ENCODE assay signal across 10 mouse cellular contexts in genomic region chr4:148271656-148272055, GRCm38 (mm10). TPM values are rescaled to one million over a fixed set of nuclear protein-coding genes. Genes with fewer than 3 reads are reported as not detected.
A peak's percentile ranks its signal among the peaks of the same experiment; 100 is the strongest.
DNase-seq lines count a peak whose midpoint lies in the region; ATAC-seq and TF ChIP-seq lines count a peak whose summit lies in the region.
"Had no signal": no experiment of that assay in that cellular context is flagged by ENCODE, and none has a peak within 500 bp of the region (broad histone marks: within the 10 kb centered on the region; RNA-seq: fewer than 3 reads in every experiment).

No protein-coding gene starts in this region.

- H3K9ac ChIP-seq in ES-Bruce4 (ENCODE audit: low read depth, poor library complexity, severe bottlenecking) (no peak overlapping the region), ES-E14 (ENCODE audit: insufficient read depth, low read depth, low read length, poor library complexity, severe bottlenecking) (no peak overlapping the region)
- H3K9ac ChIP-seq in forebrain, embryonic 13.5 days: no peak overlapping the region

- no peaks in the 10 kb centered on the region for H3K4me1 ChIP-seq in ES-Bruce4 (ENCODE audit: control insufficient read depth, insufficient read depth, low read length)
- H3K4me1 ChIP-seq in ES-E14 (ENCODE audit: control insufficient read depth in 2 of 2, insufficient read depth in 2 of 2, low read length in 2 of 2, poor library complexity in 1 of 2): no peaks in the 10 kb centered on the region; a peak in 3 of 4 replicates
- H3K4me1 ChIP-seq in forebrain, embryonic 13.5 days: peaks cover 35% of the 10 kb centered on the region

- H3K9me3 ChIP-seq in ES-Bruce4 (replicated peaks; ENCODE audit: control insufficient read depth, insufficient read depth, low read length, poor library complexity, severe bottlenecking): no peaks in the 10 kb centered on the region
- no peaks in the 10 kb centered on the region for H3K9me3 ChIP-seq in ES-E14 (ENCODE audit: control insufficient read depth, insufficient read depth, low read depth, low read length)
- no peaks in the 10 kb centered on the region for H3K9me3 ChIP-seq in forebrain, embryonic 13.5 days (replicated peaks)

- no peaks in the 10 kb centered on the region for H3K27me3 ChIP-seq in ES-Bruce4 (ENCODE audit: control insufficient read depth, insufficient read depth, low read length, poor library complexity, severe bottlenecking)
- H3K27me3 ChIP-seq in forebrain, embryonic 13.5 days: peaks cover 49% of the 10 kb centered on the region

- H3K36me3 ChIP-seq in ES-Bruce4 (ENCODE audit: control insufficient read depth, insufficient read depth, low read length, poor library complexity, severe bottlenecking) (no peaks in the 10 kb centered on the region), ES-E14 (ENCODE audit: control insufficient read depth, insufficient read depth, low read length, poor library complexity, severe bottlenecking) (no peaks in the 10 kb centered on the region)
- H3K36me3 ChIP-seq in forebrain, embryonic 13.5 days (ENCODE audit: poor library complexity, severe bottlenecking): peaks cover 30% of the 10 kb centered on the region

- no peak for TF ChIP-seq CTCF in ES-Bruce4 (IDR thresholded peaks at IDR 0.05; ENCODE audit: low read depth, low read length)

- peak overlapping the region; percentile 44 for H3K4me2 ChIP-seq in forebrain, embryonic 13.5 days

- WGBS in forebrain, embryonic 13.5 days: 3% methylated on average over 39 of the region's 39 CpGs

- TF ChIP-seq POLR2A in ES-Bruce4 (IDR thresholded peaks at IDR 0.05; ENCODE audit: insufficient read depth, low read length): no peak

- peak overlapping the region; percentile 58 for H3K4me3 ChIP-seq in ES-Bruce4 (ENCODE audit: low read depth, low read length)
- H3K4me3 ChIP-seq in ES-E14 (ENCODE audit: insufficient read depth in 1 of 2, low read depth in 1 of 2, low read length in 2 of 2, poor library complexity in 1 of 2, severe bottlenecking in 1 of 2): peak overlapping the region; percentile 39 to 65
- peak overlapping the region; percentile 21 for H3K4me3 ChIP-seq in forebrain, embryonic 13.5 days

- peak; percentile 51; the same call in 1 of the 2 replicates for ATAC-seq in forebrain, embryonic 13.5 days
- ATAC-seq: Patski had no signal

- in situ Hi-C loops in ES-E14 (cut with MboI; ENCODE audit: low sequenced_read_pairs in 2 of 2, unreplicated experiment in 2 of 2): no loop called here

- peak; percentile 74 for DNase-seq in ES-E14 (ENCODE audit: low read depth, low spot score)
- peak; percentile 34 for DNase-seq in mesoderm, embryonic 11.5 days (ENCODE audit: low read depth, low spot score)
- DNase-seq in ovary, postnatal 36 days (ENCODE audit: low spot score): no peak
- DNase-seq in cerebellum, postnatal 4 days (ENCODE audit: low spot score in 2 of 2): no peak
- no peak for DNase-seq in adrenal gland, adult 2 months
- DNase-seq: layer of hippocampus, adult 9-11 months had no signal

- no peak for TF ChIP-seq EP300 in ES-Bruce4 (IDR thresholded peaks at IDR 0.05; ENCODE audit: insufficient read depth, low read depth, low read length)

- H3K27ac ChIP-seq in ES-Bruce4 (ENCODE audit: insufficient read depth, low read length) (no peak overlapping the region), ES-E14 (ENCODE audit: insufficient read depth, low read depth, low read length, poor library complexity, severe bottlenecking) (no peak overlapping the region)
- no peak overlapping the region for H3K27ac ChIP-seq in forebrain, embryonic 13.5 days
- H3K27ac ChIP-seq: macrophage had no signal

TF ChIP-seq in ES-E14, 5 proteins besides CTCF, POLR2A, EP300 and RAD21:
- TF ChIP-seq CHD2 (IDR thresholded peaks at IDR 0.05; ENCODE audit: low read depth, low read length) (no peak), HCFC1 (IDR thresholded peaks at IDR 0.05; ENCODE audit: borderline replicate concordance, insufficient read depth, low read length) (no peak), ZC3H11A (IDR thresholded peaks at IDR 0.05; ENCODE audit: borderline replicate concordance, low read depth, low read length) (no peak), ZNF384 (IDR thresholded peaks at IDR 0.05; ENCODE audit: low read depth, low read length) (no peak), MAFK (IDR thresholded peaks at IDR 0.05; ENCODE audit: insufficient read depth, low read depth, low read length) (no peak)

RNA-seq across cellular contexts. Expression of gene Disp3, which starts 16.1 kb away (rescaled TPM):
- 0.56 and 1.0 TPM in 2 replicates for polyA plus RNA-seq in ES-Bruce4 (2011; ENCODE audit: insufficient read depth, insufficient read length, low read depth, missing spikeins)
- total RNA-seq in ES-E14 (2012; rRNA removed): 1.6 and 2.2 TPM in 2 replicates
- polyA plus RNA-seq in forebrain, embryonic 13.5 days (2015; fragmentation: Nextera tagmentation; extraction: Ambion mirVana): 6.3 and 6.5 TPM in 2 replicates
- total RNA-seq in adrenal gland, adult 2 months (2021): under 1 TPM; 0.24 to 0.55 TPM
- 0.59 and 1.0 TPM in 2 replicates for polyA plus RNA-seq in adrenal gland, adult 2 months (2012; rRNA removed)
- polyA plus RNA-seq: macrophage had no signal

Comparison
In these comparisons a context has a peak if more than half of its experiments do, and no peak if none do; other contexts are left out.
1. DNase-seq: peak in ES-E14 (single experiment) and mesoderm, embryonic 11.5 days (single experiment); none in ovary, postnatal 36 days (single experiment), cerebellum, postnatal 4 days (0 of 2) and adrenal gland, adult 2 months (single experiment).
2. Peak in every context shown above with its lines, with median percentiles within 50 percentile points of each other: H3K4me3 ChIP-seq.